Mouse (Mus musculus): ENCODE data around the gene Dock8.

- no peak for TF ChIP-seq POLR2A (IDR thresholded peaks at IDR 0.05; ENCODE audit: control insufficient read depth in 1 of 2, insufficient read depth in 1 of 2, low read depth in 1 of 2, low read length in 2 of 2, poor library complexity in 1 of 2)
- no peak for TF ChIP-seq CTCF (IDR thresholded peaks at IDR 0.05 in 2 of 3, conservative IDR thresholded peaks at IDR 0.05 in 1 of 3; ENCODE audit: control insufficient read depth in 1 of 3, insufficient read depth in 1 of 3, low read depth in 2 of 3, low read length in 3 of 3, poor library complexity in 1 of 3, severe bottlenecking in 1 of 3)
- no peak for TF ChIP-seq EP300 (IDR thresholded peaks at IDR 0.05; ENCODE audit: low read depth in 1 of 2, low read length in 2 of 2)
- TF ChIP-seq CHD2 (IDR thresholded peaks at IDR 0.05; ENCODE audit: low read length) = no peak
- TF ChIP-seq MAX (IDR thresholded peaks at IDR 0.05; ENCODE audit: low read length) = no peak
- TF ChIP-seq GABPA (IDR thresholded peaks at IDR 0.05; ENCODE audit: low read depth, low read length) = no peak
- no peak for TF ChIP-seq HCFC1 (IDR thresholded peaks at IDR 0.05; ENCODE audit: low read depth, low read length)
- TF ChIP-seq MAFK (IDR thresholded peaks at IDR 0.05; ENCODE audit: borderline replicate concordance, low read depth, low read length) = no peak
- no peak for TF ChIP-seq NRF1 (IDR thresholded peaks at IDR 0.05; ENCODE audit: insufficient read depth, low read depth, low read length, poor library complexity, severe bottlenecking)
- no peak for TF ChIP-seq TBP (IDR thresholded peaks at IDR 0.05; ENCODE audit: low read depth, low read length)
- no peak for TF ChIP-seq UBTF (IDR thresholded peaks at IDR 0.05; ENCODE audit: borderline replicate concordance, insufficient read depth, low read depth, low read length)
- no peak for TF ChIP-seq CHD1 (IDR thresholded peaks at IDR 0.05; ENCODE audit: low read depth, low read length)
- no peak for TF ChIP-seq USF1 (IDR thresholded peaks at IDR 0.05; ENCODE audit: low read depth, low read length)
- TF ChIP-seq POLR2AphosphoS2 (IDR thresholded peaks at IDR 0.05; ENCODE audit: low read length) = no peak
Measured at GRCm38 (mm10) chr19:25087181-25087580, 87.8 kb downstream of the Dock8 start.

Data from MEL (cell line).